Mouse (Mus musculus) erythroid progenitor cell, adult 5-6 weeks (primary cell): Measurements from ENCODE around the gene Ppp1r13b. TPM values are rescaled to one million over a fixed set of nuclear protein-coding genes. Genes with fewer than 3 reads are reported as not detected.

Experiments
- ATAC-seq: replicated peaks from 2 replicates; pipeline ENCODE4 v1.8.0; 2016; ENCODE audit warnings: moderate number of reproducible peaks, mild to moderate bottlenecking, moderate TSS enrichment, inconsistent platforms; ENCODE audit not compliant: poor library complexity, low FRiP score, severe bottlenecking
- total RNA-seq, 2 experiments: library from RNA; stranded (forward) in 1 of 2; stranded (reverse) in 1 of 2; fragments of 150-400 nt in 1 of 2; fragments of 186-747, 209-891 nt in 1 of 2; gene quantifications; 2 replicates each; pipeline versions ENCODE4 v1.2.3 to v1.2.4; 2015 to 2017; ENCODE audit warnings: low replicate concordance in 2 of 2

Gene Ppp1r13b
- total RNA-seq (2015; ENCODE audit: low replicate concordance): 9.7 and 14.7 TPM in 2 replicates
- 6.7 and 12.2 TPM in 2 replicates for total RNA-seq (2017; ENCODE audit: low replicate concordance)

DNA sequence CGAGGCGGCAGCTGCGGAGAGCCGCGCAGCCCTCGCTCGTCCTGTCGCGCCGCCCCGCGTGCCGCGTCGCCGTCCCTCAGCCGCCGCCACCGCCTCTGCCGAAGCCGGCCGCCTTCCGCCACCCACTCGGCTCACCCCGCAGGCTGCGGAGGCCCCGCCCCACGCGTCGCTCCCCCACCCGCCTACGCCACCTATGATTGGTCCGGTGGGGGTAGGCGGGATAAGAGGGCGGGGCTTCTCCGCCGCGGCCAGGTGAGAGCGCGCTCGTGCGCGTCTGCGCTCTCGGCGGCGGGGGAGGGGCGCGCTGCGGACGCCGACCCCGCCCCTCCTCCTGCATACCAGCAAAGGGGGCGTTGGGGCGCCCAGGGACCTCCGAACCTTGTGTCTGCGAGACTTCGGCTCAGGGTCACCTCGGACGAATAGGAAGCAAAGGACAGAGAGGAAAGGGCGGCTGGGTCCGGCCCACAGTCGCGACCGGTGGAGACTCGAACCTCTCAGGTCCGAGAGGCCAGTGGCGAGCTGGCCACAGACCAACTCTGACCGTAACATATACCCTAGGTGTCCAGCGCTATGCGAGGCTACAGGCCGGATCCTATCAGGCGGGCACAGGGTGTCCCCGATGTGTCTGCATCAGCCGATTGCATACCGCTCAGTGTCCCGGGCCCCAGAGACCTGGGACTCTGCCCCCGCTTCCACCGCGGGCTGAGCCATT, at the start of gene Ppp1r13b:
TSS of gene Ppp1r13b (minus strand) at position 141 of the 712 bp plus-strand sequence.
- peak; percentile 93 for ATAC-seq

- no peak for ATAC-seq
Measured at GRCm38 (mm10) chr12:111956173-111956572, 48.3 kb upstream of the Ppp1r13b start.

DNA sequence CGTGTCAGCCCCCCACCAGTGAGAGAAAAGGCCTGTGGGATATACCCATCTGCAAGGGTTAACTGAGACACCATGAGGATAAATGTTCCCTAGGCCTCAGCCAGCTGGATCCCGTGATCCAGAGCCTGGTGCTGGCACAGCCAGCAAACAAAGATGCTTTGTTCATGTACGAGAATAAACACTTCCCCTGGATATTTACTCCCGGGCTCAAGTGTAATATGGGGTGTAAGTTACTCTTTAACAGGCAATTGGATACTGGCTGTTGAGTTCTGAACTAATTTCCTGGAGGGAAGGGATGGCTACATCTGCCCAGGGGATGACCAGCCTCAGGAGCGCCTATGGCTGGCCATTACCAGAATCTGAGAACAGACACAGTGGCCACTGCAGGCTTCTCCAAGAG, 43.8 kb upstream of the Ppp1r13b start:
- no peak for ATAC-seq

- no peak for ATAC-seq
Measured at GRCm38 (mm10) chr12:111950486-111950885, 42.6 kb upstream of the Ppp1r13b start.

- ATAC-seq: no peak
Measured at GRCm38 (mm10) chr12:111946716-111947115, 38.8 kb upstream of the Ppp1r13b start.

DNA sequence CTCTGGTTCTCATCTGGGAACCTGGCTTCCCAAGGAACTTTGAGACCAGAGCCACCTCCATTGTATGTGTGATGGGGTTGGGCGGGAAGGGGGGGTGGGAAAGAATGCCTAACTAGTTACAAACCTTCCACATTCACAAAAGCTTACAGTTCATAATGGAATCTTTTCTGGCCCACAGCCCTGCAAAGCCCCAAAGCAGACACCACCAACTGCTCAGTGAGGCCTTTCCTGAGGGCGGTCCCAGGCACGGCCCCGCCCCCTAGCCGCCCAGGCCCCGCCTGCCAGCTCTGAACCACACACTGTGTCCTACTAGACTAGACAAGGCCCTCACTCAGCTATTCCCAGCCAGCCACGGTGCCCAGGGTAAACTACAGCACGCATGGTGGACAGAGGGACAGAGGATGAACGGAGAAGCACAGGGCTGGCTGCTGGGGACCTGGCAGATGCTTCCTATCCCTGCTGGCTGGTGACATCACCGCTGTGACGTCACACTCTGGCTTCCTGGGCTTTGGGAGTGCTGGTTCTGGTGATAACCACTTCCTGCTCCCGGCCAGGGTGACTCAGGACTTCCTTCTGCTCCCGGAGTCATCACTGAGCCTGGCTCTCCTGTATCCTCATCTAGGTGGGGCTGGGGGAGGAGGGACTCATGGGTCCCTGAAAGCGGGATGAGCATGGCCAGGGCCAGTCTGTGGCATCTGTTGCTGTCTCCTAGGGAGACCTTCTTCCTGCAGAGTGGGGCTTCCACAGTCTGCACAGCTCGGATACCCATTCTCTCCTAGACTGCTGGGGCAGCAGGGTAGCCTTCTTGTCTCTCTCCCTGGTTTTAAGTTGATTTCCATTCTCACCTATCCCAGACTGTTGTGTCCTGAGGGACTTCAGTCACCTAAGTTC, 38.1 kb upstream of the Ppp1r13b start:
- ATAC-seq: peak; percentile 68

DNA sequence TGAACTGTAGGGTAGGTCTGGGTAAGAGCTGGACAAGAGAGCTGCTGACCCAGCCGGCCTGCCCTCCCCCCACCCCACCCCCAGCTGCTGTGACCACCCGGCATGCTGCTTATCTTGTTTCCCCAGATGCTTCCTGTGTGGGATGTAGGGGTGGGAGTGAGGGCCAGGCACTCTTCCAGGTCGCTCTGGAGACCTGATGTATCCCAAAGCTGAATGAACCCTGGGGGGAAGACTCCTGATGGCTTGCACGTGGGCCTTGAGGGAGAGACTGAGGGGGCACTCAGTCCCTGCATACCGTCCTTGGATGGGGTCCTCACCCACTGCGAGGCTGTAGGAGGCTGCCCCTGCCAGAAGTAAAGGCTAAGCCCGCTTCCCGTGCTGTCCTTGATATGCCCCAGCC, 37.2 kb upstream of the Ppp1r13b start:
- ATAC-seq: no peak

GRCm38 (mm10) chr12:111944065-111944987, 36.4 kb upstream of the Ppp1r13b start:
- peak; percentile 69 for ATAC-seq

DNA sequence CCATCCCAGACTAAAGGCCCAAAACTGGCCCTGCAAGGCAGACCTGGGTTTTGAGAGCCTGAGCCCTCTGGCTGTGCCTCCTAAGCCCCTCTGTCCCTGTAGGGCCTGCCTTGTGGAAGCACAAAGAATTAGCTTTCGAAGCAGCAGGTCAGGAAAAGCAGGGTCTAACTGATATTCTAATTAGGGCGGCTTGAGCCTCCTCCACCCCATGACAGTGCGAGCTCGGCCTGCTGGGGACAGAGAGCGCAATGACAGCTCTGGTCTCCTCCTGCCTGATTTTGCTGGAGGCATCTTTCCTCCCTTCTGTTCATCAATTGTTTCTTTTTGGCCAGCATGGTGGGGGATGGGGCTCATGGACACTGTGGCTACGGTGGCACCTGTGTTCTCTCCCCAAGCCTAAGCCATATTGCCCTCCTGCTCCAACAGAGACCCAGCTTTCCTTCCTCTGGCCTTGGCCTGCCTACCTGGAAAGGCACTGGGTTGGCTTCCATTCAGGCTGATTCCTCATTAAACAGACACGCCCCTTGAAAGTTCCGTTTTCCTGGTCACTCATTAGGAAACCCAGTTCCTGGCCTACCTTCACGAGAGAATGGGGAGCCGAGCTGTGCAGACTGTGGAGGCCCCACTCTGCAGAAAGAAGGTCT, 35.6 kb upstream of the Ppp1r13b start:
- 0 out of 2 replicates have a peak, but pooled peaks have one; percentile 6 for ATAC-seq

- ATAC-seq: no peak
Measured at GRCm38 (mm10) chr12:111938623-111939177, 30.8 kb upstream of the Ppp1r13b start.

DNA sequence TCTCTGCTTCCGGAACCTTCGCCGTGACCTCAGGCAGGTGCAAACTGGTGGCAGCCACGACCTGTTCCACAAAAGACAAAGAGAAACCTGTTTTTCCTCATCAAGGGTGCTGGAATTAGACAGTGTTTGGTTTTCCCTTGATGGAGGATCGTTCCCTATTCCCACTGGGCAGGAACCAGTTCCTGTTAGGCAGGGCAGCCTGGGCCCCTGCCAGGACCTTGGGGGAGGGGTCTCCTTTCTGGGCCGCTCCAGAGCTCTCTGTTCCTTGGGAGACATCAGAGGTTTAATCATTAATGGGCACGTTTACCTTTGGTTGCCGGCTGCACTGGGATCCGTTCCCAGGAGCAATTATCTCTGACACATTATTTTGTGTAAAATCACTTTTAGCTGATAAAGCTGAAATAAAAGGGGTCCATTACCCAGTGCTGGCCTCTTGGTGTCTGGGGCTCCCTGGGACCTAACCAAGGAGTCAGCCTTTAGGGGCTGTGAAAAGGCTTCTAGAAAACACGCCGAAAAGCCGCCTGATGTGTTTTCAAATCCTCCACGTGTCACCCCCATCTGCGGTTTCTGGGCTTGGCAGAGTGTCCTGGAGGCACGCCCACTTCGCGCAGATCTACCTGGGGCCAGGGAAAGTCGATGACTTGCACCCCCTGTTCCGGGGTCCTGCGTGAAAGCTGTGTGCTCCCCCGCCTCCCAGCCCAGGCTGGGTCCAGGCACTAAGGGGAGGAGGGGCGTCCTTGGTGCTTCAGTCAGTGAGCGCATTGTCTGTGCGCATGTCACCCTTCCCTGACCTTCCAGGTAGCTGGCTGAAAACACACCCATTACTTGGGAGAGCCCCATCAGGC, 29.0 kb upstream of the Ppp1r13b start:
- no peak for ATAC-seq

DNA sequence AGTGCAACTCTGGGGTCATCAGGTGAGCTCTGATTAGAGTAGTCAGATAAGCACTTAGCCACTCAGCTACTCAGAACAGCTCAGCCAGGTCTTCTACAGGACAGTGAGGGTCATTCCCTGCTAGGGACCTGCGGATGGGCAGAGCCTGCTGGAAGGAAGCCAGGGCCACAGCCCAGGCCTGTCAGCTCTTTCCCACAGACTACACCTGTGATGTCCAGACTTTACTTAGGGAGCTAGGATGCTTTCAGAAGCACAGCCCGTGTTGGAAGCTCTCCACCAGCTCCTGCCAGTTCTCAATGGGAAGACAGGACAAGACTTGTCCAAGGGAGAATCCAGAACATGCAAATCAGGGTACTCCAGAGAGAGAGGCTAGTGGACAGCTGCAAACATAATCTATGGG, 26.1 kb upstream of the Ppp1r13b start:
- ATAC-seq: no peak

GRCm38 (mm10) chr12:111933032-111933704, 25.3 kb upstream of the Ppp1r13b start:
- peak; percentile 43; the same call in 1 of the 2 replicates for ATAC-seq

- no peak for ATAC-seq
Measured at GRCm38 (mm10) chr12:111932513-111932912, 24.6 kb upstream of the Ppp1r13b start.

- ATAC-seq: no peak
Measured at GRCm38 (mm10) chr12:111931411-111932025, 23.6 kb upstream of the Ppp1r13b start.

DNA sequence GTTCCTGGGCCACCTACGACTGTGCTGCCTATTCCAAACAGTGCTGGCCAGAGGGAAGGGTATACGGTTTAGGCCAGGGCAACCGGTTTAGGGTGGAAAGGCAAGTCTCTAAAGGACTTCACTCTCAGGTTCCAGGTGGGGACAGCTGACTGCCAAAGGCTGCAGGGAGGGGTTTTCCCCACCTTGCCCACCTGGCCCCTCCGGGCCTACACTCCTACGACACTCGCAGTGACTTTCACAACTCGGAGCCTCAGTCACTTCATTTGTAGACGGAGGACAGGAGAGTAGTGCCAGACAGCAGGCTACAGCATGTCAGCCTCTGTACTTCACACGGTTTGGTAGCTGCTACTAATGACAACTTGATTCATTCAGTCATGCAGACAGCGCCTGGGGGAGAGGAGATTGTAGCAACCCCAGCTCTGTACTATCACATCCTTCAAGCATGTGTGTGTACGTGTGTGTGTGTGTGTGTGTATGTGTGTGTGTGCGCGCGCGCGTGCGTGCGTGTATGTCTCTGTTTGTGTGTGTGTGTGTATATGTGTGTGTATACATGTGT, 20.6 kb upstream of the Ppp1r13b start:
- ATAC-seq: no peak

DNA sequence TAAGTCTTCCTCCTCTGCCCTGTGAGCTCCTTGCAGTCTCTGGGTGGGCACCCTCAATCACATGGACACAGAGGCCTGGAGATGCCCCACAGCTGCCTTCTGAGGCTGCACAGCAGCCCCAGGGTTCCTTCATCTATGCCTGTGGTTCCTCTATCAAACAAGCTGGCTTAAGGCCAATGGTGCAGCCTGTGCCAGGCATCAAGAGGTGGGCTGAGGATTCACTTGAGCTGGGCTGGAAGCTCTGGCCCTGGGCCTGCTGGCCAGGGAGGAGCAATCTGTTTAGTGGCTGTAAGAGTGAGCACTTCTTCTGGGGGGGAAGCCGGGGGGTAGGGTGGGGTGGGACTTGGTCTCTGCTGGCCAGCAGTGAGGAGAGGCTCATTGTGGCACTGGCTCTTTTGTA, 19.4 kb upstream of the Ppp1r13b start:
- ATAC-seq: no peak
